Mouse (Mus musculus) neural tube, embryonic 14.5 days (tissue): Measurements from ENCODE around the gene Sap18. TPM values are rescaled to one million over a fixed set of nuclear protein-coding genes. Genes with fewer than 3 reads are reported as not detected.
"Not testable (repeated sequence)": the region's sequence is repeated elsewhere in the genome, so short reads cannot be mapped to it uniquely, and the experiment has no call there.

ENCODE experiments used
- ATAC-seq: fragments of 200-750 bp; cut with Nextera tagmentation; 2 replicates; pipeline ENCODE4 v1.8.0; 2017; ENCODE audit warnings: low read depth, mild to moderate bottlenecking, moderate TSS enrichment, moderate library complexity
- H3K27ac ChIP-seq: fragments of 300-500 bp; sonication (generic); 2 replicates; pipeline ENCODE4 v1.5.1; 2014; ENCODE audit warnings: low read depth, mild to moderate bottlenecking, control low read depth, low read length, moderate library complexity, mixed read lengths
- H3K27me3 ChIP-seq: fragments of 300-500 bp; sonication (generic); 2 replicates; pipeline ENCODE4 v1.6.1; 2014; ENCODE audit warnings: low read length; ENCODE audit not compliant: control insufficient read depth, insufficient read depth
- H3K36me3 ChIP-seq: fragments of 300-500 bp; sonication (generic); 2 replicates; pipeline ENCODE4 v1.6.1; 2014; ENCODE audit warnings: low read length, mixed read lengths; ENCODE audit not compliant: control insufficient read depth, insufficient read depth
- H3K4me1 ChIP-seq: fragments of 300-500 bp; sonication (generic); 2 replicates; pipeline ENCODE4 v1.6.1; 2014; ENCODE audit warnings: low read length; ENCODE audit not compliant: control insufficient read depth, insufficient read depth
- H3K4me2 ChIP-seq: fragments of 300-500 bp; sonication (generic); 2 replicates; pipeline ENCODE4 v1.6.1; 2014; ENCODE audit warnings: mild to moderate bottlenecking, low read depth, low read length, control low read depth
- H3K4me3 ChIP-seq: fragments of 300-500 bp; sonication (generic); 2 replicates; pipeline ENCODE4 v1.5.1; 2014; ENCODE audit warnings: low read depth, low read length, control low read depth, mixed read lengths
- H3K9ac ChIP-seq: fragments of 300-500 bp; sonication (generic); replicated peaks from 2 replicates; pipeline ENCODE4 v1.6.1; 2014; ENCODE audit warnings: low read depth, mild to moderate bottlenecking, control low read depth, low read length, mixed read lengths
- H3K9me3 ChIP-seq: fragments of 300-500 bp; sonication (generic); 2 replicates; pipeline ENCODE4 v1.6.1; 2016; ENCODE audit warnings: low read length; ENCODE audit not compliant: control insufficient read depth
- WGBS: fragments of 180-500 bp; shearing (Covaris S2); extraction: QIAGEN DNeasy Blood & Tissue Kit; methylation state at CpG from one replicate; pipeline ENCODE4 v1.1.7; 2014; 5-methylcytosine and 5-hydroxymethylcytosine counted together
- polyA plus RNA-seq: library from polyadenylated mRNA; unstranded; fragments of >200 nt; fragmentation: Nextera tagmentation; extraction: Ambion mirVana; gene quantifications from 2 replicates; pipeline ENCODE4 v1.2.1, GENCODE M21; 2014

Sap18 gene
- 21.5 and 28.5 TPM in 2 replicates for polyA plus RNA-seq

- H3K4me1 ChIP-seq = peaks cover 17% of the 10 kb centered on the region
- H3K9me3 ChIP-seq = no peaks in the 10 kb centered on the region
- H3K27me3 ChIP-seq = no peaks in the 10 kb centered on the region
- H3K9ac ChIP-seq = peak within 1 kb of the TSS; percentile 80
- peaks cover 8% of the 10 kb centered on the region for H3K36me3 ChIP-seq
- peak within 1 kb of the TSS; percentile 66 for H3K4me2 ChIP-seq
- H3K4me3 ChIP-seq = peak within 1 kb of the TSS; percentile 76
- peak within 1 kb of the TSS; percentile 77 for H3K27ac ChIP-seq
- WGBS = under 1% methylated on average over 93 of the region's 99 CpGs
- peak; percentile 98 for ATAC-seq
Observed at GRCm38 (mm10) chr14:57797991-57798931, at the start of gene Sap18. Sap18 (plus strand) TSS chr14:57798180.

- H3K27me3 ChIP-seq = no peaks in the 10 kb centered on the region
- WGBS = 87% methylated on average over 2 of the region's 2 CpGs
- ATAC-seq = no peak
- no peak overlapping the region for H3K9ac ChIP-seq
- no peak overlapping the region for H3K27ac ChIP-seq
- no peak overlapping the region for H3K4me3 ChIP-seq
- H3K4me1 ChIP-seq = 0 out of 2 replicates have a peak, but pooled peaks cover 6% of the 10 kb centered on the region
- H3K4me2 ChIP-seq = no peak overlapping the region
- H3K36me3 ChIP-seq = no peaks in the 10 kb centered on the region
- H3K9me3 ChIP-seq = no peaks in the 10 kb centered on the region
Observed at GRCm38 (mm10) chr14:57749501-57749900, 48.5 kb upstream of the Sap18 start.

- not testable (repeated sequence) for H3K9me3 ChIP-seq, H3K4me3 ChIP-seq, H3K4me2 ChIP-seq, H3K27ac ChIP-seq, H3K36me3 ChIP-seq, H3K9ac ChIP-seq, H3K27me3 ChIP-seq, ATAC-seq, H3K4me1 ChIP-seq
Observed at GRCm38 (mm10) chr14:57751006-57751405, 47.0 kb upstream of the Sap18 start.

- Histone ChIP-seq H3K9me3 (no peaks in the 10 kb centered on the region), H3K4me3 (no peak overlapping the region), H3K27ac (no peak overlapping the region), H3K4me1 (no peaks in the 10 kb centered on the region), H3K27me3 (no peaks in the 10 kb centered on the region), H3K9ac (no peak overlapping the region), H3K36me3 (no peaks in the 10 kb centered on the region), H3K4me2 (no peak overlapping the region)
- no peak for ATAC-seq
- WGBS = 35% methylated on average over 9 of the region's 9 CpGs
Observed at GRCm38 (mm10) chr14:57753351-57753992, 44.5 kb upstream of the Sap18 start.

GRCm38 (mm10) chr14:57755661-57756060 is 42.3 kb upstream of the Sap18 start:
- H3K27ac ChIP-seq = no peak overlapping the region
- no peak for ATAC-seq
- no peak overlapping the region for H3K9ac ChIP-seq
- H3K4me3 ChIP-seq = no peak overlapping the region
- no peaks in the 10 kb centered on the region for H3K9me3 ChIP-seq
- H3K27me3 ChIP-seq = no peaks in the 10 kb centered on the region
- no peak overlapping the region for H3K4me2 ChIP-seq
- no peaks in the 10 kb centered on the region for H3K4me1 ChIP-seq
- WGBS = 82% methylated on average over 2 of the region's 2 CpGs
- no peaks in the 10 kb centered on the region for H3K36me3 ChIP-seq

- no peaks in the 10 kb centered on the region for H3K27me3 ChIP-seq
- H3K4me3 ChIP-seq = no peak overlapping the region
- H3K4me2 ChIP-seq = no peak overlapping the region
- H3K27ac ChIP-seq = no peak overlapping the region
- H3K9ac ChIP-seq = no peak overlapping the region
- H3K36me3 ChIP-seq = no peaks in the 10 kb centered on the region
- no peak for ATAC-seq
- H3K9me3 ChIP-seq = no peaks in the 10 kb centered on the region
- H3K4me1 ChIP-seq = no peaks in the 10 kb centered on the region
- 87% methylated on average over 4 of the region's 4 CpGs for WGBS
Observed at GRCm38 (mm10) chr14:57756094-57756493, 41.9 kb upstream of the Sap18 start.

- no peak within 1 kb of the TSS for H3K27ac ChIP-seq
- no peaks in the 10 kb centered on the region for H3K9me3 ChIP-seq
- H3K4me3 ChIP-seq = no peak within 1 kb of the TSS
- 81% methylated on average over 4 of the region's 4 CpGs for WGBS
- H3K4me2 ChIP-seq = no peak within 1 kb of the TSS
- no peak within 1 kb of the TSS for H3K9ac ChIP-seq
- H3K4me1 ChIP-seq = no peaks in the 10 kb centered on the region
- ATAC-seq = no peak
- no peaks in the 10 kb centered on the region for H3K27me3 ChIP-seq
- no peaks in the 10 kb centered on the region for H3K36me3 ChIP-seq
Observed at GRCm38 (mm10) chr14:57758237-57758636, 39.7 kb upstream of the Sap18 start, which contains the start of gene Lats2. Lats2 (minus strand) TSS chr14:57758388.

- 54% methylated on average over 10 of the region's 10 CpGs for WGBS
Observed at GRCm38 (mm10) chr14:57760447-57761412, 37.2 kb upstream of the Sap18 start.

More at GRCm38 (mm10) chr14:57760447-57761412, 37.2 kb upstream of the Sap18 start:
- Histone ChIP-seq H3K36me3 (no peaks in the 10 kb centered on the region), H3K4me1 (no peaks in the 10 kb centered on the region), H3K27me3 (no peaks in the 10 kb centered on the region), H3K9ac (no peak overlapping the region), H3K27ac (no peak overlapping the region), H3K9me3 (no peaks in the 10 kb centered on the region), H3K4me3 (no peak overlapping the region), H3K4me2 (no peak overlapping the region)
- no peak for ATAC-seq
